Mouse (Mus musculus) hindbrain, embryonic 11.5 days (tissue): ENCODE data around the gene Dennd1a. TPM values are rescaled to one million over a fixed set of nuclear protein-coding genes. Genes with fewer than 3 reads are reported as not detected.

Source experiments
- ATAC-seq: fragments of 200-750 bp; cut with Nextera tagmentation; 2 replicates; pipeline ENCODE4 v1.8.0; 2017; ENCODE audit warnings: mild to moderate bottlenecking, moderate TSS enrichment, moderate library complexity; ENCODE audit not compliant: low FRiP score
- DNase-seq: peaks from one replicate; pipeline ENCODE4 v3.0.0-alpha.2; 2015; ENCODE audit warnings: low spot score
- H3K27ac ChIP-seq: fragments of 300-500 bp; sonication (generic); 2 replicates; pipeline ENCODE4 v1.5.1; 2014; ENCODE audit warnings: mild to moderate bottlenecking, low read depth, low read length
- H3K27me3 ChIP-seq: fragments of 300-500 bp; sonication (generic); 2 replicates; pipeline ENCODE4 v1.6.1; 2014; ENCODE audit warnings: mild to moderate bottlenecking, low read length, moderate library complexity, mixed read lengths; ENCODE audit not compliant: control insufficient read depth, insufficient read depth
- H3K36me3 ChIP-seq: fragments of 300-500 bp; sonication (generic); 2 replicates; pipeline ENCODE4 v1.6.1; 2014; ENCODE audit warnings: mild to moderate bottlenecking, low read length, moderate library complexity, mixed read lengths; ENCODE audit not compliant: control insufficient read depth, insufficient read depth
- H3K4me1 ChIP-seq: fragments of 300-500 bp; sonication (generic); replicated peaks from 2 replicates; pipeline ENCODE4 v1.6.1; 2014; ENCODE audit warnings: low read length, mixed read lengths; ENCODE audit not compliant: control insufficient read depth, insufficient read depth
- H3K4me2 ChIP-seq: fragments of 300-500 bp; sonication (generic); replicated peaks from 2 replicates; pipeline ENCODE4 v1.6.1; 2014; ENCODE audit warnings: mild to moderate bottlenecking, low read depth, low read length
- H3K4me3 ChIP-seq: fragments of 300-500 bp; sonication (generic); 2 replicates; pipeline ENCODE4 v1.5.1; 2014; ENCODE audit warnings: low read depth, low read length
- H3K9ac ChIP-seq: fragments of 300-500 bp; sonication (generic); 2 replicates; pipeline ENCODE4 v1.6.1; 2014; ENCODE audit warnings: low read depth, low read length
- H3K9me3 ChIP-seq: fragments of 300-500 bp; sonication (generic); 2 replicates; pipeline ENCODE4 v1.6.1; 2016; ENCODE audit warnings: low read length; ENCODE audit not compliant: control insufficient read depth
- WGBS: fragments of 180-500 bp; shearing (Covaris S2); extraction: QIAGEN DNeasy Blood & Tissue Kit; methylation state at CpG from one replicate; pipeline ENCODE4 v1.1.7; 2014; 5-methylcytosine and 5-hydroxymethylcytosine counted together
- polyA plus RNA-seq: library from polyadenylated mRNA; unstranded; fragments of >200 nt; fragmentation: Nextera tagmentation; extraction: Ambion mirVana; gene quantifications from 2 replicates; pipeline ENCODE4 v1.2.1, GENCODE M21; 2014

Dennd1a gene
- polyA plus RNA-seq, 1 experiment from 2014 or later: 11.3 TPM

GRCm38 (mm10) chr2:37812401-37812800, 474.8 kb downstream of the Dennd1a start:
- Histone ChIP-seq H3K4me3 (no peak overlapping the region), H3K4me1 (no peaks in the 10 kb centered on the region), H3K36me3 (no peaks in the 10 kb centered on the region), H3K27me3 (no peaks in the 10 kb centered on the region; the same call in 1 of the 2 replicates), H3K9ac (no peak overlapping the region), H3K27ac (no peak overlapping the region), H3K9me3 (no peaks in the 10 kb centered on the region), H3K4me2 (no peak overlapping the region)
- ATAC-seq (no peak), DNase-seq (no peak)
- 89% methylated on average over 5 of the region's 5 CpGs for WGBS

DNA sequence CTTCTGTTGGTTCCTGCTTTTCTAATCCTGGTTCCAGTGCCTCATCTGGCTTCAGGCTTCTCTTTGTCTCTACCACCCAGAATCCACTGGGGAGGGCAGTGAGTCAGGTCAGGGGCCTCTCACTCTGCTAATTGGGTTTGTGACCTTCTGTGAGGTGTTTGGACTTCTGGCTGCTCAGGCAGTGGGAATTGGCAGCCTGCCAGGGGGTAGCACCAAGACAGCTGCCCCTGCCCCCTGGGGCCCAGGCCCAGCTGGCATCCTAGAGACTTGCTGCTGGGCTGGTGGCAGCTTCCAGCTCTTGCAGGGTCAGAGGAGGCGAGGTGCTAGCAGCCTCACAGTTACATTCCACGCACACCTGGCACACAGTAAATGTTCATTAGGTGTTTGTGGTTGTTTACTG, 475.5 kb downstream of the Dennd1a start:
- ATAC-seq (no peak), DNase-seq (peak; percentile 37)
- no peak overlapping the region for H3K4me3 ChIP-seq
- H3K27ac ChIP-seq: no peak overlapping the region
- H3K36me3 ChIP-seq: no peaks in the 10 kb centered on the region
- no peaks in the 10 kb centered on the region for H3K4me1 ChIP-seq
- no peak overlapping the region for H3K4me2 ChIP-seq
- no peaks in the 10 kb centered on the region for H3K9me3 ChIP-seq
- H3K9ac ChIP-seq: no peak overlapping the region
- H3K27me3 ChIP-seq: no peaks in the 10 kb centered on the region; the same call in 1 of the 2 replicates
- WGBS: 79% methylated on average over 2 of the region's 2 CpGs

DNA sequence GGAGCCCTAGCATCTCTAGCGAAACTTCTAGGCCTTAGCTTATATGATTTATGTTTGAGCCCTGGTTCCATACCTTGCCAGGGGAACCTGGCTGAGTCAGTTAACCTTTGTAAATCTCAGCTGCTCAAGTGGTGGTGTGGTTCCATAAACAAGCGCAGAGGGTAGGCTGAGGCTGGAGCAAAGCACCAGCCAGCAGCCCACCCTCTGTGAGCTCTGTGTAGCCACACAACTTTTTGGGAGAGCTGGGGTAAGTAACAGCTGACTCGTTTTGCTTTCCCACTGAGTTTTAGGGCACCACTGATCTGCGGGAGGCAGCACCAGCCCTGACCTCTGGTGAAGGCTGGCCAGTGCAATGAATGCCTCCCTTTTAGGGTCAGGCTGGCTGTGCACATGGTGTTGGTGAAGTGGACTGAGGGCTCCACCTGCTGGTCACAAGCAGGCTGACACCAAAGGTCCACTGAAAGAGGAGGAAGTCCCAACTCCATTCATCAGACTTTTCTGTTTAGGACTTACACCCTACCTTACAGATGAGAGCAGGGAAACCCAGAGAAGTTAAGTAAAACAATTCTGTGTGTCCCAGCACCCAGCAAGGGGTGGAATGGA, 484.5 kb downstream of the Dennd1a start:
- DNase-seq: peak; percentile 87
- peak; percentile 81 for ATAC-seq
- Histone ChIP-seq H3K36me3 (no peaks in the 10 kb centered on the region; the same call in 1 of the 2 replicates), H3K27me3 (no peaks in the 10 kb centered on the region), H3K4me1 (no peaks in the 10 kb centered on the region), H3K9me3 (no peaks in the 10 kb centered on the region), H3K9ac (no peak overlapping the region), H3K27ac (no peak overlapping the region), H3K4me3 (no peak overlapping the region), H3K4me2 (no peak overlapping the region)
- 42% methylated on average over 4 of the region's 4 CpGs for WGBS

DNA sequence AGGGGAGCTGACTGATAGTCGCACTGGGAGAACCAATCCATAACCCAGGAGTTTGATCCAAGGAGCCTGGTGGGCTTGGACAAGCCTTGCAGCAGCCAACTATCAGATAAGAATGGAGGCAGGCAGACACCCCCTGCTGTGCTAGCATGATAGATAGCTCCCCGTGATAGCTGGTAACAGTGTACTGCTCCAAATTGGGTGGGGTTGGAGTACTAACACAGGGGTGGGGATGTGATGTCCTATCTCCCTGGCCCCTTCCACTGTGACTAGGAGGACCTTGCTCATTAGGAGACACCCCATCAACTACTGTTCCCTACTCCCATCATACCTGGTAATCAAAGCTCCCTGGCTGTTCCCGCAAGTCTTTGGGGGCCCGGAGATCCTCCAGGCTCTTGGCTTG, 485.5 kb downstream of the Dennd1a start:
- 82% methylated on average over 4 of the region's 4 CpGs for WGBS
- Histone ChIP-seq H3K4me3 (no peak overlapping the region), H3K4me2 (no peak overlapping the region), H3K9me3 (no peaks in the 10 kb centered on the region), H3K27me3 (no peaks in the 10 kb centered on the region), H3K36me3 (no peaks in the 10 kb centered on the region; the same call in 1 of the 2 replicates), H3K27ac (no peak overlapping the region), H3K9ac (no peak overlapping the region), H3K4me1 (no peaks in the 10 kb centered on the region)
- no peak for DNase-seq
- ATAC-seq: no peak

DNA sequence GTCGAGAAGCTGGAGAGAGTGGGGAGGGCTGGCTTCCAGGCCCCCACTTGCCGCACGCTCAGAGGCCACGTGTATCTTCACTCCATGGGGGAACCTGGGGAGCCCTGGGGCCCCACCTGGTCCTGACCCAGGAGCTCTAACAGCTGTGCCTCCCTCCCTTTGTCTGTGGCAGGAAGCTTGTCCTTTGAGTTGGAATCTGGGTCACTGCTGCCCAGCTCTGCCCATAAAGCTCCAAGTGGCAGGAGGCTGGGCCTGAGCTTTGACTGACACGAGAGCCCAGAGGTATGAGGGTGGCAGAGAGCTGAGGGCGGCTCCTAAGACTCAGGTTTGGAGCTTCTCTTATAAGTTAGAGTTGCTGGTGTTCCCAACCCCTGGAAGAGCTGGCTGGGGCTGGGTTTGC, 488.1 kb downstream of the Dennd1a start:
- Histone ChIP-seq H3K27me3 (no peaks in the 10 kb centered on the region), H3K27ac (no peak overlapping the region), H3K4me1 (no peaks in the 10 kb centered on the region), H3K9ac (no peak overlapping the region), H3K4me3 (no peak overlapping the region), H3K9me3 (no peaks in the 10 kb centered on the region), H3K4me2 (no peak overlapping the region), H3K36me3 (no peaks in the 10 kb centered on the region; the same call in 1 of the 2 replicates)
- ATAC-seq (no peak), DNase-seq (no peak)
- 71% methylated on average over 6 of the region's 6 CpGs for WGBS

DNA sequence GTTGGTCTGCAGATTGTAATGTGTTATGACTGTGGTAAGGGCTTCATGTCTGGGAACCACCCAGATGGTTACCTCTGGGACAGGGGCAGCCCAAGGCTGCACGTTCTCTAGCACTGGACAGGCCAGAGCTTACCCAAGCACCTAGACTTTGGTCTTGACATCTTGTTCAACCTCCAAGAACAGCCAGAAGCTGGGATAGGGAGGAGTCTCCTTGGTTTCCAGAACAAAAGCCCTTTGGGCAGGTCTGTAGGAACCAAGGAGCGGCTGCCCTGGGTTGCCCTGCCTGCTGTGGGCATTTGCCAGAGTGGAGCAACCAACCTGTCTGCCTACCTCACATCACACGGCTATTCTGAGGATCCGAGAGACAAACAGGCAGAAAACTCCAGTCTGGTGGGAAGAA, 490.1 kb downstream of the Dennd1a start:
- Histone ChIP-seq H3K9ac (no peak overlapping the region), H3K4me1 (no peaks in the 10 kb centered on the region), H3K27ac (no peak overlapping the region), H3K27me3 (peaks cover 17% of the 10 kb centered on the region), H3K36me3 (no peaks in the 10 kb centered on the region; the same call in 1 of the 2 replicates), H3K4me2 (no peak overlapping the region), H3K9me3 (no peaks in the 10 kb centered on the region), H3K4me3 (no peak overlapping the region)
- WGBS: 87% methylated on average over 4 of the region's 4 CpGs
- ATAC-seq (no peak), DNase-seq (no peak)

GRCm38 (mm10) chr2:37796021-37796420, 491.2 kb downstream of the Dennd1a start:
- no peaks in the 10 kb centered on the region; the same call in 1 of the 2 replicates for H3K36me3 ChIP-seq
- WGBS: 55% methylated on average over 1 of the region's 1 CpGs
- DNase-seq: no peak
- H3K9ac ChIP-seq: no peak overlapping the region
- H3K9me3 ChIP-seq: no peaks in the 10 kb centered on the region
- H3K27ac ChIP-seq: no peak overlapping the region
- ATAC-seq: no peak
- H3K27me3 ChIP-seq: peaks cover 18% of the 10 kb centered on the region
- no peaks in the 10 kb centered on the region for H3K4me1 ChIP-seq
- no peak overlapping the region for H3K4me3 ChIP-seq
- no peak overlapping the region for H3K4me2 ChIP-seq

- Histone ChIP-seq H3K36me3 (peaks cover 3% of the 10 kb centered on the region; the same call in 1 of the 2 replicates), H3K4me3 (no peak overlapping the region), H3K4me2 (no peak overlapping the region), H3K27ac (no peak overlapping the region), H3K27me3 (peaks cover 21% of the 10 kb centered on the region), H3K9me3 (no peaks in the 10 kb centered on the region), H3K4me1 (no peaks in the 10 kb centered on the region), H3K9ac (no peak overlapping the region)
- 92% methylated on average over 4 of the region's 4 CpGs for WGBS
- ATAC-seq (no peak), DNase-seq (no peak)
Observed at GRCm38 (mm10) chr2:37791340-37791739, 495.9 kb downstream of the Dennd1a start.

GRCm38 (mm10) chr2:37790738-37791137, 496.5 kb downstream of the Dennd1a start:
- no peak for ATAC-seq
- DNase-seq: no peak
- Histone ChIP-seq H3K9ac (no peak overlapping the region), H3K27ac (no peak overlapping the region), H3K27me3 (peaks cover 21% of the 10 kb centered on the region), H3K9me3 (no peaks in the 10 kb centered on the region), H3K36me3 (peaks cover 3% of the 10 kb centered on the region; the same call in 1 of the 2 replicates), H3K4me3 (no peak overlapping the region), H3K4me1 (no peaks in the 10 kb centered on the region), H3K4me2 (no peak overlapping the region)
- WGBS: 93% methylated on average over 14 of the region's 14 CpGs
